Mouse (Mus musculus): ENCODE results near the gene Ccdc42.

Ccdc42 gene

GRCm38 (mm10) chr11:68583906-68584480 lies 2.8 kb upstream of the Ccdc42 start:
- no peak for DNase-seq (ENCODE audit: extremely low spot score, low read depth, low spot score)

GRCm38 (mm10) chr11:68585890-68586289 lies 931 bp upstream of the Ccdc42 start:
- no peak for DNase-seq (ENCODE audit: extremely low spot score, low read depth, low spot score)

GRCm38 (mm10) chr11:68589055-68589809 lies 2.4 kb downstream of the Ccdc42 start:
- DNase-seq (ENCODE audit: extremely low spot score, low read depth, low spot score) = no peak

GRCm38 (mm10) chr11:68591708-68592107 lies 4.9 kb downstream of the Ccdc42 start:
- DNase-seq (ENCODE audit: extremely low spot score, low read depth, low spot score) = no peak

- DNase-seq (ENCODE audit: extremely low spot score, low read depth, low spot score) = no peak
Observed at GRCm38 (mm10) chr11:68593247-68593646, 6.4 kb downstream of the Ccdc42 start.

GRCm38 (mm10) chr11:68597912-68598311 lies 11.1 kb downstream of the Ccdc42 start:
- no peak for DNase-seq (ENCODE audit: extremely low spot score, low read depth, low spot score)

- DNase-seq (ENCODE audit: extremely low spot score, low read depth, low spot score) = no peak
Observed at GRCm38 (mm10) chr11:68600551-68601021, 13.8 kb downstream of the Ccdc42 start.

GRCm38 (mm10) chr11:68601486-68601991 lies 14.7 kb downstream of the Ccdc42 start:
- no peak for DNase-seq (ENCODE audit: extremely low spot score, low read depth, low spot score)

GRCm38 (mm10) chr11:68602200-68602931 lies 15.5 kb downstream of the Ccdc42 start:
- no peak for DNase-seq (ENCODE audit: extremely low spot score, low read depth, low spot score)

GRCm38 (mm10) chr11:68607046-68607445 lies 20.2 kb downstream of the Ccdc42 start:
- no peak for DNase-seq (ENCODE audit: extremely low spot score, low read depth, low spot score)

GRCm38 (mm10) chr11:68609910-68610566 lies 23.2 kb downstream of the Ccdc42 start:
- DNase-seq (ENCODE audit: extremely low spot score, low read depth, low spot score) = no peak

GRCm38 (mm10) chr11:68610567-68610947 lies 23.7 kb downstream of the Ccdc42 start:
- DNase-seq (ENCODE audit: extremely low spot score, low read depth, low spot score) = no peak

GRCm38 (mm10) chr11:68613071-68613711 lies 26.4 kb downstream of the Ccdc42 start:
- no peak for DNase-seq (ENCODE audit: extremely low spot score, low read depth, low spot score)

GRCm38 (mm10) chr11:68622751-68623150 lies 35.9 kb downstream of the Ccdc42 start:
- DNase-seq (ENCODE audit: extremely low spot score, low read depth, low spot score) = no peak

GRCm38 (mm10) chr11:68623225-68623870 lies 36.5 kb downstream of the Ccdc42 start:
- DNase-seq (ENCODE audit: extremely low spot score, low read depth, low spot score) = no peak

GRCm38 (mm10) chr11:68623871-68624258 lies 37.0 kb downstream of the Ccdc42 start:
- DNase-seq (ENCODE audit: extremely low spot score, low read depth, low spot score) = no peak

- DNase-seq (ENCODE audit: extremely low spot score, low read depth, low spot score) = no peak
Observed at GRCm38 (mm10) chr11:68631611-68632316, 44.9 kb downstream of the Ccdc42 start.

- DNase-seq (ENCODE audit: extremely low spot score, low read depth, low spot score) = peak; percentile 92
Observed at GRCm38 (mm10) chr11:68637861-68638615, 51.2 kb downstream of the Ccdc42 start.

GRCm38 (mm10) chr11:68641361-68641760 lies 54.5 kb downstream of the Ccdc42 start:
- no peak for DNase-seq (ENCODE audit: extremely low spot score, low read depth, low spot score)

Data from hindlimb bud, embryonic 11.5 days (tissue).